Mouse (Mus musculus) embryonic fibroblast, embryonic 13.5 days (primary cell): Measurements from ENCODE around the gene Trrap.

Experiments
- CTCF ChIP-seq: IDR thresholded peaks from 2 replicates; pipeline ENCODE4 v1.5.1; 2011; ENCODE audit warnings: mild to moderate bottlenecking, control low read depth, low read length, moderate library complexity, borderline replicate concordance; ENCODE audit not compliant: insufficient read depth
- POLR2A ChIP-seq: IDR thresholded peaks from 2 replicates; pipeline ENCODE4 v1.6.1; 2011; ENCODE audit warnings: low read depth, mild to moderate bottlenecking, control low read depth, low read length, moderate library complexity

DNA sequence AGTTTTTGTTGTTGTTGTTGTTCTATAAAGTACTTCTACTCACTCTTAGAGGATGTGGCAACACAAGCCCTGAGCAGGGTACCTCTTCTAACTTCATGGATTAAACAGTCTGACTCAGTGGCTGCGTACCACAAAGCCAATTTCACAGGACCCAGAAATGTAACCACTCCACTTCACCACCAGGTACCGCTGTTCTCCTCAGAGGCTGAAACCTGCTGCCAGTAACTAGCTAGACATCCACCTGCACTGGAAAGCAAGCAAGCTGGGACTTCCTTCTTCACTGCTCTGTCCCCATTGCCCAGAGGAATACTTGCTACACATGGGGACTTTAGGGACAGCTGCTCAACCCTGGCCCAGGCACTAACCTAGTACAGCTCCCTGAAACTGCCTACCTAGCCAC lies 140.1 kb downstream of the Trrap start:
- no peak for TF ChIP-seq CTCF
- no peak for TF ChIP-seq POLR2A
